Comparison of ENCODE assay signal across 30 mouse cellular contexts in the genomic region with DNA sequence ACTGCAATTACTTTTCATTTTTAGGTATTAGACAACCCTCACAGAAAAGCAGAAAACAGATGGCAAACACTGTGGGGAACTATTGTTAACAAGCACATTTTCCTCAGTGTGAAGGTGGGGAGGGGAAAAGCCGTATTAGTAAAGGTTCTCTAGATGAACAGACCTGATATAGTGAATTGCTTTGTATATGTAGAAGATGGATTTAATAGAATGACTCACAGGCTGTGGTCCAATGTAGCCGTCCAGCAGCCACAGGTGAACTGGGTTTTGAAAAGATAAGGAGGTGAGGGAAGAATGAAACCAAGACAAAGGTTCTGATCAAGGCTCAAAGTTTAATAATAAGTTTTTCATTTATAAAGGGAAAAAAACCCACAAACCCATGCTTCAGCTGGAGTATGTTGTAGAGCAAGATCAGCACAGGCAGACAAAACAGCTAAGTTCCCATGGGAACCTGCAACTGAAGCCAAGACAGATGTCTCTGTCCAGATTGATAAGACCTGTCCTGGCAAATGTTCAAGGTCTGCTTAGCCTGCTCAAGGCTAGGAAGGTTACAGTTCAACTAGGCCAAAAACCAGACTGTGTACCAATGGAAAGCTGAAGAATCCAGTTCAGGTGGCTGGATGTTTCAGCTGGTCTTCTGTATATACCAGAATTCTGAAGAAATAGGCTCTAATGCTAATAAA. TPM values are rescaled to one million over a fixed set of nuclear protein-coding genes. Genes with fewer than 3 reads are reported as not detected.
DNase-seq lines count a peak whose midpoint lies in the region; ATAC-seq and TF ChIP-seq lines count a peak whose summit lies in the region.
"Had no signal": no experiment of that assay in that cellular context is flagged by ENCODE, and none has a peak within 500 bp of the region (broad histone marks: within the 10 kb centered on the region; RNA-seq: fewer than 3 reads in every experiment).

No protein-coding gene starts in this region.

- no peak overlapping the region for H3K4me2 ChIP-seq in intestine, embryonic 15.5 days (replicated peaks)
- no peak overlapping the region for H3K4me2 ChIP-seq in intestine, postnatal 0 days (replicated peaks; ENCODE audit: low read depth)
- H3K4me2 ChIP-seq: forebrain, embryonic 15.5 days; kidney, embryonic 15.5 days; lung, embryonic 14.5 days; neural tube, embryonic 12.5 days had no signal

- WGBS in intestine, embryonic 15.5 days = 79% methylated on average over 2 of the region's 2 CpGs
- WGBS in intestine, postnatal 0 days = 65% methylated on average over 2 of the region's 2 CpGs

- DNase-seq in spleen, postnatal 36 days (ENCODE audit: low spot score in 2 of 2) = peak; percentile 8 to 40
- no peak for DNase-seq in spleen, adult 18-20 months
- peak; percentile 5 for DNase-seq in c-Kit-positive CD71-positive TER-119-positive erythroid progenitor cells, embryonic 14.5 days (ENCODE audit: low spot score)
- no peak for DNase-seq in thymus, postnatal 36 days
- no peak for DNase-seq in lung, adult 18-20 months
- DNase-seq: adrenal gland, postnatal 14 days; cerebellum, adult 11-12 months; cerebellum, postnatal 36 days; gastrocnemius, postnatal 25 days; heart, adult 2 months; kidney, postnatal 4 days; layer of hippocampus, adult 9-11 months; lung, embryonic 14.5 days; lung, postnatal 36 days; thymus, postnatal 4 days had no signal

- TF ChIP-seq CTCF in intestine, postnatal 0 days (IDR thresholded peaks at IDR 0.05; ENCODE audit: low read depth) = no peak

- H3K9me3 ChIP-seq in intestine, embryonic 15.5 days = no peaks in the 10 kb centered on the region
- H3K9me3 ChIP-seq in intestine, postnatal 0 days (ENCODE audit: control insufficient read depth) = no peaks in the 10 kb centered on the region
- H3K9me3 ChIP-seq: forebrain, embryonic 15.5 days; kidney, embryonic 15.5 days; midbrain, embryonic 10.5 days; neural tube, embryonic 12.5 days had no signal

- no peaks in the 10 kb centered on the region for H3K4me1 ChIP-seq in intestine, embryonic 15.5 days (replicated peaks)
- no peaks in the 10 kb centered on the region for H3K4me1 ChIP-seq in intestine, postnatal 0 days (replicated peaks; ENCODE audit: control insufficient read depth, insufficient read depth, low read length)
- H3K4me1 ChIP-seq: forebrain, embryonic 15.5 days; kidney, embryonic 15.5 days; midbrain, embryonic 10.5 days; neural tube, embryonic 12.5 days had no signal

- H3K36me3 ChIP-seq in intestine, embryonic 15.5 days = no peaks in the 10 kb centered on the region
- H3K36me3 ChIP-seq in intestine, postnatal 0 days (ENCODE audit: control insufficient read depth, insufficient read depth) = no peaks in the 10 kb centered on the region
- H3K36me3 ChIP-seq: forebrain, embryonic 15.5 days; kidney, embryonic 15.5 days; midbrain, embryonic 10.5 days; neural tube, embryonic 12.5 days had no signal

- no peak overlapping the region for H3K27ac ChIP-seq in intestine, embryonic 15.5 days
- H3K27ac ChIP-seq in intestine, postnatal 0 days (ENCODE audit: low read depth, low read length) = no peak overlapping the region
- H3K27ac ChIP-seq: forebrain, embryonic 15.5 days; heart, adult 2 months; kidney, embryonic 15.5 days; midbrain, embryonic 10.5 days; neural tube, embryonic 12.5 days had no signal

- ATAC-seq in intestine, embryonic 15.5 days = peak; percentile 51
- no peak for ATAC-seq in intestine, postnatal 0 days
- peak; percentile 55 for ATAC-seq in megakaryocyte progenitor cell, adult 5-6 weeks (replicated peaks; ENCODE audit: poor library complexity)
- ATAC-seq: forebrain, embryonic 15.5 days; Patski had no signal

- no peak overlapping the region for H3K9ac ChIP-seq in intestine, embryonic 15.5 days
- H3K9ac ChIP-seq in intestine, postnatal 0 days (ENCODE audit: low read depth, low read length) = no peak overlapping the region
- H3K9ac ChIP-seq: forebrain, embryonic 15.5 days; kidney, embryonic 15.5 days; lung, embryonic 14.5 days; neural tube, embryonic 12.5 days had no signal

- H3K27me3 ChIP-seq in intestine, embryonic 15.5 days (replicated peaks) = no peaks in the 10 kb centered on the region
- no peaks in the 10 kb centered on the region for H3K27me3 ChIP-seq in intestine, postnatal 0 days (replicated peaks; ENCODE audit: control insufficient read depth, insufficient read depth, low read length)
- H3K27me3 ChIP-seq: forebrain, embryonic 15.5 days; kidney, embryonic 15.5 days; neural tube, embryonic 12.5 days; Patski had no signal

- no peak overlapping the region for H3K4me3 ChIP-seq in intestine, embryonic 15.5 days (replicated peaks)
- no peak overlapping the region for H3K4me3 ChIP-seq in intestine, postnatal 0 days (ENCODE audit: low read depth, low read length)
- H3K4me3 ChIP-seq: forebrain, embryonic 15.5 days; heart, adult 2 months; kidney, embryonic 15.5 days; midbrain, embryonic 10.5 days; neural tube, embryonic 12.5 days had no signal

RNA-seq across cellular contexts. Expression of a gene that starts 21.5 kb away (rescaled TPM):
- not detected in 2 replicates for polyA plus RNA-seq in intestine, embryonic 15.5 days (2015; fragmentation: Nextera tagmentation; extraction: Ambion mirVana)
- not detected in 2 replicates for polyA plus RNA-seq in intestine, postnatal 0 days (2015; fragmentation: Nextera tagmentation; extraction: Ambion mirVana)
- total RNA-seq in megakaryocyte progenitor cell, adult 5-6 weeks (2015) = not detected in 2 replicates
- not detected in 2 replicates for total RNA-seq in megakaryocyte progenitor cell, adult 5-6 weeks (2017)
- total RNA-seq: adrenal gland, postnatal 14 days; gastrocnemius, postnatal 25 days; heart, adult 2 months had no signal
- polyA plus RNA-seq: embryonic facial prominence, embryonic 11.5 days; forebrain, embryonic 15.5 days; heart, adult 2 months; hindbrain, embryonic 11.5 days; kidney, embryonic 15.5 days; limb, embryonic 11.5 days; lung, embryonic 14.5 days; midbrain, embryonic 10.5 days; neural tube, embryonic 12.5 days; Patski; spleen, adult 2 months; testis, adult 2 months had no signal

RNA-seq across cellular contexts. Expression of a gene that starts 50.0 kb away (rescaled TPM):
- polyA plus RNA-seq in intestine, embryonic 15.5 days (2015; fragmentation: Nextera tagmentation; extraction: Ambion mirVana) = 1.2 and 1.3 TPM in 2 replicates
- polyA plus RNA-seq in intestine, postnatal 0 days (2015; fragmentation: Nextera tagmentation; extraction: Ambion mirVana) = 0.48 and 0.64 TPM in 2 replicates
- total RNA-seq in megakaryocyte progenitor cell, adult 5-6 weeks (2015) = 30.7 and 51.7 TPM in 2 replicates
- total RNA-seq in megakaryocyte progenitor cell, adult 5-6 weeks (2017) = 35.8 and 50.3 TPM in 2 replicates
- polyA plus RNA-seq: brain, embryonic 14.5 days; forebrain, embryonic 15.5 days; midbrain, embryonic 10.5 days; testis, adult 2 months had no signal

RNA-seq across cellular contexts. Expression of a gene that starts 56.9 kb away (rescaled TPM):
- polyA plus RNA-seq in intestine, embryonic 15.5 days (2015; fragmentation: Nextera tagmentation; extraction: Ambion mirVana) = not detected in 2 replicates
- polyA plus RNA-seq in intestine, postnatal 0 days (2015; fragmentation: Nextera tagmentation; extraction: Ambion mirVana) = not detected in 2 replicates
- not detected in 2 replicates for total RNA-seq in megakaryocyte progenitor cell, adult 5-6 weeks (2015)
- total RNA-seq in megakaryocyte progenitor cell, adult 5-6 weeks (2017) = not detected in 2 replicates
- total RNA-seq: adrenal gland, postnatal 14 days; gastrocnemius, postnatal 25 days; heart, adult 2 months had no signal
- polyA plus RNA-seq: embryonic facial prominence, embryonic 11.5 days; forebrain, embryonic 15.5 days; heart, adult 2 months; heart, embryonic 16.5 days; hindbrain, embryonic 11.5 days; kidney, embryonic 15.5 days; limb, embryonic 11.5 days; lung, embryonic 14.5 days; midbrain, embryonic 10.5 days; neural tube, embryonic 12.5 days; Patski; spleen, adult 2 months; testis, adult 2 months had no signal

Comparison
In these comparisons a context has a peak if more than half of its experiments do, and no peak if none do; other contexts are left out.
1. DNase-seq: peak in spleen, postnatal 36 days (2 of 2) and c-Kit-positive CD71-positive TER-119-positive erythroid progenitor cells, embryonic 14.5 days (single experiment); none in spleen, adult 18-20 months (0 of 2), thymus, postnatal 36 days (0 of 2) and lung, adult 18-20 months (0 of 2).